Mouse (Mus musculus) left cerebral cortex, postnatal 10 days (tissue): ENCODE measurements at regions not wholly inside any gene's neighbourhood (a gene's known extent, or its start where the extent isn't known, plus 50 kb on each side); places are given as distances from the start of the nearest gene placed in this dataset.
A peak's percentile ranks its signal among the peaks of the same experiment; 100 is the strongest.
"Not testable (repeated sequence)": the region's sequence is repeated elsewhere in the genome, so short reads cannot be mapped to it uniquely, and the experiment has no call there.

ENCODE experiments used
- DNase-seq, 2 experiments: peaks; one replicate each; pipeline ENCODE4 v3.0.0; 2021 to 2022; ENCODE audit warnings: low spot score in 2 of 2, mixed read lengths in 1 of 2; ENCODE audit errors: extremely low spot score in 1 of 2
- intact Hi-C: fragments of 180-260 bp; cut with DNase I; formaldehyde crosslinking; loops from one replicate; pipeline ENCODE4 v1.15.1; 2025

DNA sequence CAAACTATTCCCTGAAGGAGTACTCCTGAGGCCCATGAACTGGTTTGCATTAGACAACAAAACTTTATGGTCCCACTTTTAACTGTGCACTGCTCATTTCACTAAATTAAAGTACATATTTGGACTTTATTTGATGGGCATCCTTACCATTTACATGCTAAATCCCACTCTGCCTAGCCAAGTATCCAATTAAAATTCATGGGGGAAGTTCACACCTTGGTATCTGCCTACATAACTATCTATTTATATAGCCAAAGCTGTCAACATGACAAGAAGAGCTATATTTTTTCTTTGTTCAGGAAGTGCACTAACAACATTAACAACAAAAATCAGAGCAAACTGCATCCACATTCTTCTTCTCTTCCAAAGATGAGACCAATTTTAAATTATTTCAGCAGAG lies 317.7 kb upstream of the Nwd2 start:
- DNase-seq = peak in 1 of 2 experiments; percentile 5
- intact Hi-C loops = no loop called here

DNA sequence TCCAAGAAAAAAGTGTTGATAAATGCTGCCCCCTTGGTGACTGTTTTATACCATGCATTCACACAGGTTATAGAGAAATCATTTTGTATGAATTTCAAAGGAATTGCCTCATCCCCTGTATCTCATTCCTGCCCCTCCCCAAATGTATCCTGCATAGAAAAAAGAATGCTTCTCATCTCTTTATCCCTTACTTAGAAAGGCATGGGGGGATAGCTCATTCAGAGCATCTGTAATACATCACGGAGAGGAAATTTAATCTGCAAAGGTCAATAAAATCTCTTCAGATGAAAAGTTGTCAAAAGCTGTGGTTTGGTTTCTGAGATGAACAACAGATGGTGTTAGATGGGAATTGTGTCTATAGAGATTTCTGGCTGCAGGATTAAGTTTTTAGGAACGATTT lies 297.8 kb upstream of the Nwd2 start:
- intact Hi-C loops = no loop called here
- DNase-seq = no peak

DNA sequence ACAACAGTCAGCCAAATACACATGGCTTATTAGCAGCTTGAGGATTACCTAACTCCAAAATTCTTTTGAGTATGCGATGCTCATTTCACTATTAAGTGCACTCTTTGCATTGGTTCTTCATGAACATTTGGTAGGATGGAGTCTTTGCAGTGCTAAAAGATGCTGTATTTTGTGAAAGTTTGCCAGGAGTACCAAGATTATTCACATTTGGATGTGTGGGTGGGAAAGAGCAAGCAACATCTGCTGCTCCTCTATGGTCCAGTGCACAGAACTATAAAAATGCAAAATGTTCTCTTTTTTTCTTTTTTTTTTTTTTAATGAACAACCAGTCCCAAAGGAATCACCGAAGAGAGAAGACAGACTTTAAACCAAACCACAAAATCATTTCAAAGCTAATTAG lies 256.9 kb upstream of the Nwd2 start:
- intact Hi-C loops = no loop called here
- DNase-seq = peak in 1 of 2 experiments; percentile 8

DNA sequence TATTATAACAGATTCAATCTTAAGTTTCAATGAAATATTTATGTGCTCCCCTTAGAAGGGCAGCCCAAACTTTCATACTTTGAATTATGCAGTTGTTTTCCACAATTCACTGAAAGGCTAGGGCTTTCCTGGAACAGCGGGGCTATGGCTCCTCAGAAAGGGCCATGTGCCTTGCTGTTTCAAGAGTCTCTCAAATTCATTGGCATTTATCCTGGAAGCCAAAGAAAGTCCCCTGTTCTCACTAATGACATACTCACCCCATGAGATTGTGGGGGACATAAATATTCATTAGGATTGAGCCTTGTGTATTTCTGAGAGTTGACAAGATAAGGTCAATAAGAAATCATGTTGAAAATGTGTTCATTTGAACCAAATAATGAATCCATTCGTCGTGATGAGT lies 250.9 kb upstream of the Nwd2 start:
- no peak for DNase-seq
- intact Hi-C loops = no loop called here

DNA sequence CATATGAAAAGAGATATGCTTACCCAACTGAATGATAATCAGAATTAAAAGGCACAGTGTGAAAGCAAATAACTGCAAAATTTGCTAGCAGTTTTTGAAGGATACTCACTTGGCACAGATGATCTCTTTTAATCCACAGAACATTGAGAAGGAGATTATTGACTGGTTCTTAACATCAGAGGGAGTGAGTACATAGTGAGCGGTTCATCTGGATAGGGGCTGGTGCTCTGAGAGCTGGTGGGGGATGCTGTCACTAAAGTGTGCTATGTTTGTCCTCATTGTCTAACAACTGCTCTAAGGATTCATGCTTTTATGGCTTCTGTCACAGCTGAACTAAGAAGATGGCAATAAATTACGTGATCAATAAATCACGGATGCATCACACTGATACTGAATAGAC lies 218.7 kb upstream of the Nwd2 start:
- no peak for DNase-seq
- intact Hi-C loops = no loop called here

DNA sequence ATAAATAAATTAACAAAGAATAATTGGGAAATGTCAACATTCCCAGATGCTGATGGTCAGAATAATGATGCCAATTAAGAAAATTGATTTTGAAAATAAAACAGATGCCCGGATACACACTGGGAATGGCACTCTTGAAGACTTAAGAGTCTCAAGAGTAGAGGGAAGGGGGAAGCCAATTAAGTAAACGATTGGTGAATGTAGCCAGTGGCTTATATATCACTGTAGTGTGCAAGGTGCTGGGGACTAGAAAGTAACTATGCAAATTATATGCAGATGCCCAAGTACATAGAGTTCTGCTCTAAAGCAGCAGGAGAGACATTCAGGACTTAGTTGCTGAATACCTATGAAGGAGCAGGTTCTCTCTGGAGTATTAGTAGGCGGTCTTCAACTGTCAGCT lies 204.5 kb upstream of the Nwd2 start:
- intact Hi-C loops = no loop called here
- DNase-seq = no peak

DNA sequence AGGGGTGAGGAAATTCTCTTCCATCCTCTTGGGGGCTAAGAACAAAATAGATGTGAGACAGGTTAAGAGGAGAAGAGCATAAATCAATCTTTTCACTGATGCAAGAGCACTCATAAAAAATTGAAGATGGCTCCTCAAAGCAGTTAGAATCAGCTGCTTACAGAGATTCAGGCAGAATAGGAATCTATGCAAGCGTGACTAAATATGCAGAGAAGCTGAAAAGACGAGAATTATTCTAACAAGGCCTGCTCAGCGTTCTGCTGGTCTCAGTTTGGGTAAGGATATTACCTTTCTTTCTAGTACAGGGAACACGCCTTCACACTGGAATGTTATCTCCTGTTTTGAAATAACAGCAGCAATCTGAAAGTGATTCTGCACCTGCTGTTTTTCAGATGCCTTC lies 203.7 kb upstream of the Nwd2 start:
- intact Hi-C loops = no loop called here
- DNase-seq = no peak

DNA sequence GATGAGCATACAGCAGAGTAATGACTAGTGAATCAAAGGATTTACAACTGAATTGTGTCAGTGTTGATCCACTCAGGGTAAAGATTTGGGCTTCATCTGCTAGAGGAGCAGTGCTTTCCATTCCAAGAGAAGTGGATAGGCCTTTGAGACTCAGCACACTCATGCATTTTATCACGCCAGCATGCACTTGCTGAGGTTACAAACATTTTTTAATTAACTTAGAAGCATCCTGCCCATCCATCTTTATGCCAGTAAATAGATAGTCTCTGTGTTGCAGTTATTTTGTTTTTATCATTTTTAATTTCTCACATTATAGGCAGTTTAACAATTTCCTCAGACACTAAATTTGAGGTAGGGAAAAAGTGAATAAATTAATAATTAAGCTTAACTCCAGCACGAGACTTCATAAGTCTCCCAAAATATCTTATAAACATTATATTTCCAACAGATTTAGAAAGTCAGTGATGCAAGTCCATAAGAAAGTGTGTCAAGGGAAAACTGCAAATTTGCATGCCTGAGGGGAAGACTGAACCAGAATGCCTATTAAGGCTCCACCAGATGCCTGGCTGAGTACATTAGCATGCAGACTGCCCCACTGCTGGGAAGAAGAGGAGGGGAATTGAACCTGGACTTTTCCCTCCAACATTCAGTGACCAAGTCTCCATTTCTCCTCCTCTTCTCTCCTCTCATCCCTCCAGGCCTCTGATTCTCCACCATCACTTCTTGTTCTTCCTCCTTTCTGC lies 180.2 kb upstream of the Nwd2 start:
- intact Hi-C loops = no loop called here

DNA sequence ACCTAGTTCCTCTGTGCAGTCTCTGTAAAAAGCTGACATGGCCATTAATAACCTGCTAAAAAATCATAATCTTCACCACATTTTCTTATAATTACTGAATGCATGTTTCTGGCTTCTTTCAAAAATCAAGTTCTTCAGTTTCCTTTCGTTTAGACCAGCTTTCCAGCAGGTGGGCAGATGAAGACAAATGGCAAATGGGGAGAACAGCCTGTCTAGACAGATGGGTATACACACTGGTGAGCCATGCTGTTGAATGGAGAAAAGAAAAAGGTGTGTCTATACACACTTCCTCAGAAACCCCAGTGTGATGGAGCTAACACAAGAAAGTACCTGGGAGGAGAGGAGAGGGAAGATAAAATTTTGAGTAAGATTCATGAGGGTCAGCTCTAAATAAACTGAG lies 179.2 kb upstream of the Nwd2 start:
- no peak for DNase-seq
- intact Hi-C loops = no loop called here

More for the DNA sequence above, 180.2 kb upstream of the Nwd2 start:
- DNase-seq = no peak

DNA sequence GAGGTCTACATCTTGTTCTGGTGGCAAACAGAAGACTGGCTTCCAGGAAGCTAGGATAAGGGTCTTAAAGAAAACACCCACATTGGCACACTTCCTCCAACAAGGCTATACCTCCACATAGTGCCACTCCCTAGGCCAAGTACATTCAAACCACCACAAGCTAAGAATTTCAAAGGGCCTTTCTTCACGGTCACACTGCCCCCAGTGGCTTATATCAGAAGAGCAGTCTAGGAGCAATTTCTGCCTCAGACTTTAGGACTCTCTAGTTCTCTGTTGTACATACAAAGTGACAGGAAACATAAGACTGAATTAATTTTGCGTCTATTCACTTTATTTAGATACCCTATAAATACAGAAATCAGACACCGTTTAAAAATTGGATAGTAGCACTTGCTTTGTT lies 175.7 kb upstream of the Nwd2 start:
- DNase-seq = no peak
- intact Hi-C loops = no loop called here

DNA sequence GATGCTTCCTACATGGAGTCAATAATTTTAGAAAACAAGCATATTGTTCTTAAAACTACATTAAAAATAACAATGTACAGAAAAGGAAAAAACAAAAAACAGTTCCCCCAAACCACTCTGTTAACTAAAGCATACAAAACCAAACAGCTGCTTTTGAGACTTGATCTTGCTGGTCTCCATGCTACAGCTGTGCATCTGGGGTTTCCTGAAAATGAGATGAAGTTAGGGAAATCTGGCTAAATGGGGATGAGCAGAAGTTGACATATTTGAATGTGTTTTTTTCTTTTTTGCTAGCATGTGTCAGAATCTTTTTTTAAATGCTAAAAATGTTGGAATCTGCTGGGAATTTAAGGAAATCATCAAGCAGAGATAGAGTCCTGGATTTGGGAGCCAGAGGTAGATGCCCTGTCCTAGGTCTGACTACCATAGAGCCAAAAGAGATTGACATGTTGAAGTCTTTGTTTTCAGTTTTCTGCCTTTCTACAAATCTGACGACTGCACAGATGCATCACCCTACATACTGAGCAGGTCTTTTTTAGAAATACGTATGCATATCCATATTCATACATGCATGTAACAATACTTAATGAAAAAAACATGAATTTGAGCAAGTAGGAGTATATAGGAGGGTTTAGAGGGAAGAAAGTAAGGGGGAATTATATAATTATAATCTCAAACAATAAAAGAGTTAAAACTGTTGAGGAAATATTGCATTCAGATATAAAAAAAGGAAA lies 172.5 kb upstream of the Nwd2 start:
- DNase-seq = no peak
- intact Hi-C loops = no loop called here

DNA sequence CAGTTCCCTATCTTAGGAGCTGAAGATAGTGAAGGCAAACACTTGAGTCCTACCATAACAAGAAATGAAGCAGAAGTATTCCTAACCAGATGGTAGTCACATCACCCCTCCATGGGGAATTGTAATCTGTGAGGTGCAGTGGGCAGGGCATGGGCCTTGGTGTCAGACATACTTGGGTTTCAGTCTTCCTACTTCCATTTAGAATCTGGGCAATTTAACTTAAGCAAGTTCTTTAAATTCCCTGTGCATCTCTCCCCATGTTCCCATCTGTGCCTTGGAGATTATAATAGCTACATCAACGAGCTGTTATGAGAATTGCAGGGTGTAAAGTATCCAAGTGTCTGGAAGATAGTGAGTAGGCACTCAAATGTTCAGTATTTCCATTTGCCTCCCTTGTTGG lies 149.9 kb upstream of the Nwd2 start:
- intact Hi-C loops = loop anchor here (1.0 kb wide), 1 partner anchor 150 kb away; the partner anchor contains the start of gene Nwd2
- peak in 1 of 2 experiments; percentile 52 for DNase-seq

DNA sequence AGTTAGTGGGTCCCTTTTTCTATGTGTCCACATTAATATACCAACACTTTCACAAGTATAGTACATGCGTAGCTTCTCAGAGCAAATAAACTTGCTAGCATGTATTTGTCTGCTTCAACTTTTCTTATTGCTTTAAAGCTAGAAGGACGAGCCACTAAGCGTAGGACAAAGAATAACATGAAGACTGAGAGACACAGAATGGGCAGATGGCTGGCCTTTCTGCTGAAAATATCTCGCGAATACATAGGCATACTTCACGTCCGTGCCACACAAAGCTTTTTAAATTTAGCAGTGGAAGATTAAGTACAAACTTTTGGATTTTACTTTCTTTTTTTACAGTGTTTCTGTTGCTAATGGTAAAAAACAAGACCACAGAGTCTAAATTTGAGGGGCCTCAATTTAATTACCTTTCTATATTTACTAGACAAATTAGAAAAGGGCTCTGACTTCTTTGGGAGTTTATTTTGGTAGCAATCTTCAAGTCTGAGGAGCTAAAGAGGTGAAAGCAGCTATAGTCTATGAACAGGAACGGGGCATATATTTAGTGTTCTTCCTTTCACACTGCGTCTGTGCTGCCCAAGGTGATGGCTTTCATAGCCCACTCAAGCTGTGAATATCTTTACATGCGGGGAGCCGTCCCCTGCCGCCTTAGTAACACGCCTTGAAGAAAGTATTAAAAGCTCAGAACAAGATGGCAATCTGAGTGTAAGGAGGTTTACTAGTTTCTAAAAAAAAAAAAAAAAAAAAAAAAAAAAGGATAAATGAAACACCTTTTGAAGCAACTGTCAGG lies 145.7 kb upstream of the Nwd2 start:
- DNase-seq = peak in 1 of 2 experiments; percentile 35
- intact Hi-C loops = no loop called here

DNA sequence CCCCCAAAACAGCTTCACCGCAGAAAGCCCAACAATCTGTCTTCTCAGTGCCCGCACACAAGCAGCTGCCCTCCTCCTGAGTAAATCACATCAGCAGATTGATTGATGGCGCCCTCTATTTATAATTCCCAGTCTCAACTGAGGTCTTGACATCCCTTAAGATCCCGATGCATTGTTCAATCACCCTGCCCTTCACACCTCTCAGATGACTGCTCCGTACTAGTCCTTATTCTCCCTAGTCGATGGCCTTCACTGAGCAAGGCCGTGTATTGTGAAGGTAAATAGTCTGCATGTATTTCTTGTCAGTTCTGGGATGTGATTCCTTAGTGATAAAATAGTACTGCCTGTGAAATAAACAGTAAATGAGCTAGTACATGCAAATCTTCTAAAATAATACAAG lies 114.7 kb upstream of the Nwd2 start:
- intact Hi-C loops = no loop called here
- no peak for DNase-seq

DNA sequence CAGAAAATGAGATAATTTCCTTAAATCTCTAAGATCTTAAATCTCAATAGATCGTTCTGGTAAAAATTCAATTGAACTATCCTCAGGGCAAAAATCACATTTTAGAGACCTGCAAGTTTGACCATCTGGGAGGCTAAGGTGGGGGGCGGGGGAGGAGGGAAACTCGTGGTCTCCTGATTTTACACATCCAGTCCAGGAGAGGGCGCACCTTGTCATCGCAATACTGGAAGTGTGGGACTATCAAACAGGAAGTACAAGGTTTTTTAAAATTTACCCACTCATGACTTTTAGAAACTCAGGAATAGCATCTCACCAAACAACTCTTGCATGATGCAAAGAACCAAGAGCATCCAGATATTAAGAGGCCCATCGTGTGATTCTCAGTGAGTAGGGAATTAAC lies 108.4 kb upstream of the Nwd2 start:
- intact Hi-C loops = no loop called here
- DNase-seq = no peak

DNA sequence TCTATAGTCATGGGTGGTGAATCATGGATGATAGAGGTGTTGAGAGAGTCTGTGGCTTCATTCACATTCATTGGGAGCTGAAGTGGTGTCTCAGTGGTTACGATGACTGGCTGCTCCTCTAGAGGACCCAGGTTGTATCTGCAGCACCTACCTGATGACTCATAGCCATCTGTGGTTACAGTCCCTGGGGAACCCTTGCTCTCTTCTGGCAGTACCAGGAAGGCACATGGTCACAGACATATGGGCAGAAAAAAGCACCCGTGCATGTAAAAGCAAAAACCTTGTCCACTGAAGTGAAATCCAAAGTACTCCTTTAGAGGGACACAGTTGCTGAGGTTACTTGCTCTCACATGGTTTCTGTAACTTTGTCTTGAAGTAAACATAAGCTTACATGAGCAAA lies 103.4 kb upstream of the Nwd2 start:
- no peak for DNase-seq

DNA sequence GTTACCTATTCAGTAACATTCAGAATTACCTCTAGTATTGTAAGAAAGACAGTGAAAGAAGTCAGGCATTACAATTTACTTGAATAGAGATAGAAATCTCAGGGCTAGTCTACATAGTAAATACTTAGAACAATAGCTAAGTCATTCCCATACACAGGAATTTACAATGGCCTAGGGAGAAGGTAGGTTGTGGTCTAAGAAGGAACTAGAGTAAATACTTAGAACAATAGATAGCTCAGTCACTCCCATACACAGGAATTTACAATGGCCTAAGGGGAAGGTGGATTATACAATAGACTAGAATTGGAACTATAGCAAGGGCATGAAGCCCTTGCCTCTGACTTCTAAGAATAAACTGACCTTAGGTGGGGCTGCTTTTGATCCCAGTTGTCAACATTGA lies 83.0 kb upstream of the Nwd2 start:
- DNase-seq, intact Hi-C loops: not testable (repeated sequence)

More for the DNA sequence above, 103.4 kb upstream of the Nwd2 start:
- intact Hi-C loops = no loop called here

DNA sequence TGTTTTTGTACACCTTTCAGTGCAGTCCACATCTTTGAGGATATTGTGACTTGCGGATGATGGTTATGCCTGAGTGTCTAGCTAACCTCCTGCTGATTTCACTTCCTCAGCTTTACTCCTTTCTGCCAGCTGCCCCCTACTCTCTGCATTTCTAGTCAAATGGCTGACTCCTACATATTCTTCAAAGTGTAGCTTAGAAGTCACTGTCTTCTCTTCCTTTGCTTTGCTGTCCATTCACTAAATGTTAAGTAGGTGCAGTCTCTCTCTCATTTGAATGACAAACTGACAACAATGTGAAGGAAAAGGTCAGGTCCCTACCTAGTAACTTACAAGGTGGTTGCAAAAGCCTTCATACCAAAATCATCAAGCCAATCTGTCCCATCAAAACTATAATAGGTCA lies 73.5 kb upstream of the Nwd2 start:
- no peak for DNase-seq
- intact Hi-C loops = no loop called here

DNA sequence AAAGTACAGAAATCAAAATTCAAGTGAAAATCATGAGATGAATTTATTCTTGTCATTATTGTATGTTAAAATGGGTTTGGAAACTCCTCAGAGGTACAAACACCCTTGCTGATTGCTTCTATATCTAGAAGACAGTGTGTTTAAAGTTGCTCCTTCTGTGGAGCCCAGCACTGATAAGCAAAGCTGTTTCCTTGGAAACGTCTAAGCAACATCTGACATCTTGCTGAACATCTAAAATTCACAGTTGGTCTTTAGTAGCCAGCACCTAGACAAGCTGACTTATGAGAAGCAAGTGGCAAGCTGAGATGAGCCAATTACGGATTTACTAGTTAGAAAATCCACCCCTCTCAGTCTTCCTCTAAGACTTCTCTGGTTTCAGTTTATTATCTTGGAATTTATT lies 69.5 kb upstream of the Nwd2 start:
- intact Hi-C loops = no loop called here
- peak in 1 of 2 experiments; percentile 44 for DNase-seq

DNA sequence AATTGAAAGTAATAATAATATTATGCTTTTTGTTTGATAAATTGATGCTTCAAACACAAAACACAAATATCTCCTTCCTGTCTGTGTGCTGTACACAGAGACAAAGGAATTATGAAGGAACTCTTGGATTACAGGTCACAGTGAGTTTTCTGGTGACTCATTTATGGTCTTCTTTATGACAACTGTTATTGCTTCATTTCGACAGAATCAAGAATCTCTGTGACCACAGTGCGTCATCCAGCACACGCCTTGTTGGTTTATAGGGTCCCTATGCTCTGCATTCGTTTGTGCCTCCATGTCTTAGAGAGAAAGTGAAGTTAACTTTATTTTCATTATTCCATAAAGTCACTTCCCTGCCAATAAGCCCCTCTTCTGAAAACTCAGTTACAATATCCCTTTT lies 61.9 kb upstream of the Nwd2 start:
- intact Hi-C loops = no loop called here
- DNase-seq = no peak
